Mouse (Mus musculus) adrenal gland (tissue): Measurements from ENCODE around the gene Phlda2.
"Not testable (repeated sequence)": the region's sequence is repeated elsewhere in the genome, so short reads cannot be mapped to it uniquely, and the experiment has no call there.

Source experiments
- intact Hi-C: fragments of 180-260 bp; cut with DNase I; formaldehyde crosslinking; loops from one replicate; pipeline ENCODE4 v1.15.1; 2025
- long read RNA-seq, 2 experiments: library from polyadenylated mRNA; unstranded; transcript quantifications; one replicate each; pipeline ENCODE4 v2.0.0; 2020; ENCODE audit warnings: borderline replicate concordance in 1 of 2; ENCODE audit not compliant: insufficient replicate concordance in 1 of 2

The Phlda2 gene
- long read RNA-seq, experiment 1, partial matches to known transcripts: 0 of 1 reads
- long read RNA-seq, experiment 1, other reads (novel, unspliced or antisense): 0 of 1 reads
- long read RNA-seq, experiment 2: 0 reads

GRCm38 (mm10) chr7:143502418-143503200, at the start of gene Phlda2:
TSS of gene Phlda2 (minus strand) at chr7:143503150.
- intact Hi-C loops: no loop called here

GRCm38 (mm10) chr7:143549588-143550220, 46.8 kb upstream of the Phlda2 start:
- intact Hi-C loops: no loop called here

DNA sequence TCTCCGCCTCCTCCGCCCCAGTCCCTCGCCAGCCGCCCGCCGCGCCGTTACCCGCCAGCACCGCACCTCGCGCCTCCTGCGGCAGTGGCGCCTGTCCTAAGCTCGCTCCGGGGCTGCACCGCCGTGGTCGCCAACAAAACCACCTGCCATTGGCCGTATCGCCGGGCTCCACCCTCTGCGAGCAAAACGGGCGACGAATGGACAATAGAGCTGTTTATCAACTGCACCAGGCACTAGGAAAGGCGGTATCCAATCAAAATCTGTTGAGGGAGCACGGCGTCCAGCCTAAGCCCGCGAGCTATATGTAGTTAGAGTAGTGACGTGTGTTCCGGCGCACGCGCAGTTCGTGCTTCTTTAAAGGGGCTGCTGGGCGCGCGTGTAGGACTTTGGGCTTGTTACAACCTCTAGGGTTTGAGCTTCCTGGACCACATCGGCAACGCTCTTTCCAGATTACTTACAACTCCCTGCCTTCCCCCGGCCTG, 46.1 kb upstream of the Phlda2 start, which contains the start of gene Nap1l4:
Nap1l4 (minus strand) TSS at position 131 of the 482 bp plus-strand sequence.
- intact Hi-C loops: no loop called here

DNA sequence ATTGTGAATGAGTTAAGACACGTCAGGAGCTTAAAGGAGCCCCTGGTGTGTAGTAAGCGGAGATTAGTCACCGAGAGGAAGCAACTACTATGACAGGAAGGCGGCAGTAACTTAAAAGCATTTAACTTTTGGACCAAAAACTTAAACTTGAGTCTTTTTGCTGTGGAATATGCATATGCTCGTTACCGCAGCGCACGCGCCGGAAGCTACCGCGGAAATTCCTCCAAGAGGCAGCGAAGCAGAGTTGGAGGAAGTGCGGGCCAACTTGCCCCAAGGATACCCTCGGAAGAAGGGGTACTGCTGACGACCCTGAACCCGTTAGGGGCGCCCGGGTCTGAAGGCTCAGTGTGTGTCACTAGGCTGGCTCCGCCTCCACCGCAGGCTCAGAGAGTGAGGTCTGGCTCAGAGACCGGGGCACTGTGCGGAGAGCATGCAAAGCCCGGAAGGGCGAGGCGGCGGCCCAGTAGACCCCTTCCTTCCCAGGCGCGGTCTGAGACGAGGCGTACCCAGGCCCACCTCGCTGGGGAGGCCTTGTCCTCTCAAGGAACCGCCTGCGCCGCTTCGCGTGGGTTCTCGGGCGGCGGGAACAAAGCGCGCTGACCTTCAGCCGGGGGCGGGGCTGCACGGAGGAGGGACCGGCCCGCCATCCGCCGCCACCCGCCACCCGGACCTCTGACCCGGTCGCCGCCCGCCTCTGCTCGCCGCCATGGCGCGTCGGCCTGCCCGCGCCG, 45.4 kb upstream of the Phlda2 start:
- intact Hi-C loops: no loop called here

- intact Hi-C loops: no loop called here
Measured at GRCm38 (mm10) chr7:143546554-143546953, 43.6 kb upstream of the Phlda2 start.

DNA sequence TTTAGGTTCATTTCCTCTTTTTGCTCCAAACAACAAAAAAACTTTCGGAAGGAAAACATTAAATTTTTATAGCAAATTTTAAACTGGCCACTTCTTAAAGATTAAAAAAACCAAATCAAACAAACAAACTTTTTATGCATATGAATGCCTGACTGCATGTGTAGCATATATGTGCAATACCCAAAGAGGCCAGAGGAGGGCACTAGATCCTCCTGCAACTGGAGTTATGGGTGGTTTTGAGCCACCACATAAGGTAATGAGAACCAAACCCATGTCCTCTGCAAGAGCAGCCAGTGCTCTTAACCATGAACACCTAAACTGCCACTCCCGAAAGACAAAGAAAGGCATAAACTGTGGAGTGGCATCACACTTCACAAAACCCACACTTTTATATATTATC, 41.4 kb upstream of the Phlda2 start:
- intact Hi-C loops: no loop called here

- intact Hi-C loops: no loop called here
Measured at GRCm38 (mm10) chr7:143538671-143539070, 35.7 kb upstream of the Phlda2 start.

DNA sequence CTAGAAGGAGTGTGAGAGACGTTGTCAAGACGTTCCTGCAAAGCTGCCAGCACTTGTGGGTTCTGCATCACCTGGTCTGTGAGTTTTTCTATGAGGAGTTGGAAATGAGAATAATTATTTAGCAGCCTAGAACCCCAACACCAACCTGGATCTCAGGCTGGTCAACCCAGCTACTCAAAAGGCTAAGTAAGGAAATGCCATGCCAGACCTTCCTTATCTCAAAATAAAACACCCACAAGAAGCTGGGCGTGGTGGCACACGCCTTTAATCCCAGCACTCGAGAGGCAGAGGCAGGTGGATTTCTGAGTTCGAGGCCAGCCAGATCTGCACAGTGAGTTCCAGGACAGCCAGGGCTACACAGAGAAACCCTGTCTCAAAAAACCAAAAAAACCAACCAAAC, 35.3 kb upstream of the Phlda2 start:
- intact Hi-C loops: not testable (repeated sequence)

DNA sequence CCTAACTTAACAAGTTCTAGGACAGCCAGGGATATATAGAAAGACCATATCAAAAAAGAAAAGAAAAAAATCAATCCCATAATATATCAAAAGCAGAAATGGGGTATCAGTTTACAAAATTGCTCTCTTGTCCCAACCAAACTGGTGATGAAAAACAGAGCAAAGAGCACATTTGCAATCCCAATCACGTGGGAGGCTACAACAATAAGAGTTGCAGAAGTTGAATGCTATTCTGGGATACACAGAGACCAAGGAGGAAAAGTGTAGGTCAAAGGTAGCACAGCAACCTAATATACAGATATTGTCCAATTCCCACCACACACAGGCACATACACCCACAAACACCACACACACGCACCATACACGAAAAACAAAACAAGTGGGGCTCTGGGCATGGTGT, 33.3 kb upstream of the Phlda2 start:
- intact Hi-C loops: no loop called here

- intact Hi-C loops: no loop called here
Measured at GRCm38 (mm10) chr7:143533284-143533683, 30.3 kb upstream of the Phlda2 start.

- intact Hi-C loops: no loop called here
Measured at GRCm38 (mm10) chr7:143532410-143532809, 29.5 kb upstream of the Phlda2 start.

- intact Hi-C loops: no loop called here
Measured at GRCm38 (mm10) chr7:143519333-143519732, 16.4 kb upstream of the Phlda2 start.

DNA sequence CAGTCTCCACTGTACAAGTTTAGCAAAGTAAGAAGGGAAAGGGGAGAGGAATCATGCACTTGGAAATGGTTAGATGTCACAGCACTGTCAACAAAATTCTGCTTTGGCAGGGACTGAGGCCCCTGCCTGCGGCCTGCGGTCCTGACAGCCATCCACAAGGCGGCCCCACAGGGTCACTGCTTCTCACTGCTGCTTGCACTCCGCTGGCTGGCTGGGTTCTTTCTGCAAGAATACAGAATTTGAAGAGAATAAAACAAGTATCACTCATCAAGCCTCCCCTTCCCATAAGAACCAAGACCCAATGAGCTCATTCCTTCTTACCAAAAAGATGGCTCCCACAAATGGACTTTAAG, 11.4 kb upstream of the Phlda2 start:
- intact Hi-C loops: no loop called here

DNA sequence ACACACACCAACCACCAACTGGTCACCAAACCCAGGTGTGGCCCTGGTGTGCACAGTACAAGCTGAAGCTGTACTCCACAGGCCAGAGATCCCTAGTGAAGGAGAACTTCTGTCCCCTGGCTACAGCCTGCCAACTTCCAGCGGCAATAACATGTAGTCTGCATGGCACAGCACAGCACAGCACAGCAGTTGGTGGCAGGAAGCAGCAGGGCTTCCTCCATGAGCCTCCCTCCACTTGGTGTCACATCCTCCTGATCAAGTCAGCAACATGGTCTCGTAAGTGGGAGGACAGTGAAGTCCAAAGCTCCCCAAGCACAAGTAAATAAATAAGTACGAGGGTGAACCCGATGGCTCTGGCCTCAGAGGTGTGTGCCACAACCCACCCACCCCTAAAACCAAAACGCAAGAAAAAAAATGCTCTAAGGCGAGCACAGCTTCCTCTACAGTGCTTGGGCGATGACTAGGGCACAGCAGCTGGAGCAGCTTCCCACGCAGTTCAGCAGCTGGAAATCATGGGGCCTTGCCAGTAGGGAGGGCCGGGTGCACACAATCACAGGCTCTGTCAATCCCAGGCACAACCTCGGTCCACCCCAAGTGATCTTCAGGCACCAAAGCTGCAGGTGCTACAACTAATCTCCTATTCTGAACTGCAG, 10.9 kb upstream of the Phlda2 start:
- intact Hi-C loops: no loop called here

- intact Hi-C loops: no loop called here
Measured at GRCm38 (mm10) chr7:143511335-143511712, 8.4 kb upstream of the Phlda2 start.

DNA sequence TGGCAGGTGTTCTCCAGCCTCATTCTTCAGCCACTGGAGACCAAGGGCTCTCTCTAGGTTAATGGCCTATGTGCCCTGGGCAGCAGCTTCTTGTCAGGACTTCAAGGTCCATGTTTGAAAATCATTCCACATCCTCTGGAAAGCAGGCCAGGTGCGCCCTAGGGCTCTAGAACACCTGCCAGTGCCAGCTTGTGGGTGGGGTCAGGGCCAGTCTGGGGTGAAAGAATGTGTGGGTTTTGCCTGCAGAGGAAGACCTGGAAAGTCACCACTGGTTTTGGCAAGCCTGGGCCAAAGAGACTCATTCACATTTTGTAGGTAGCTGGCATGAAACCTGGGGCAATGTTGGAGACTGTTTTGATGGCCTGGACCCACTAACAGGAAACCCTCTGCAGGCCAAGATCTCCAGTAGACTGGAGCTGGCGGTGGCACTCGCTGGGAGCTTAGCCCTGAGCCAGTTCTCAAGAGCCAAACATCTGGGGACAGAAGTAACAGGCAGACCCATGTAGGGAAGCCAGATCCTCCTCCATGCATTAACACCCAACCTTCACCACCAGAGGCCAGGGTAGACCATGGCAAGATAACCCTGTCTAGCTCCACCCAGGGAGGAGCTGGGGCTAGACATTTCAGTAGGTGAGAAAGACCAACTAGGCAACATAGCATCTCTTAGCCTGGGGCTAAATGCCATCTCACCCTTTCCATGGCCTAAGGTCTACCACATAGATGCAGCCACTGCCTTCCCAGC, 7.8 kb upstream of the Phlda2 start:
- intact Hi-C loops: no loop called here

GRCm38 (mm10) chr7:143509566-143509965, 6.6 kb upstream of the Phlda2 start:
- intact Hi-C loops: no loop called here

- intact Hi-C loops: loop anchor here (2.0 kb wide), 1 partner anchor 26 kb away; no protein-coding TSS in a partner anchor
Measured at GRCm38 (mm10) chr7:143506675-143507074, 3.7 kb upstream of the Phlda2 start.

DNA sequence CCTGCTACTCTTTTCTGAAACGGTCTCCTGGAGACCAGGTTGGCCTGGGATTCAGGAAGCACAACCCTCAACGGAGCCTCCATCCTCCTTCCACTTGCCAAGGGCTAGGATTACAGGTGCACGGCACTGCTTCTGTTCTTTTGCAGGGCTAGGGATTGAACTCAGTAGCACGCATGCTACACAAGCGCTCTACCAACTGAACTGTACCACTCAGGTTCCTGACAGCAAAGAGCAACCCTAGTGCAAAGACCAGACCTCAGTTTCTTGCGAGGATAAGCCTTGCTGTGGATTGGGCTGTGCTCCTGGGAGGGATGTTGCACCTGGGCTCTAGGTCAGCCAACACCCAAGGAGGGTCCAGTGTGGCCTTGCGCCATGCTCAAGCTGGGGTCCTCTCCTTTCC, 3.3 kb upstream of the Phlda2 start:
- intact Hi-C loops: loop anchor here (2.0 kb wide), 1 partner anchor 25 kb away; no protein-coding TSS in a partner anchor

GRCm38 (mm10) chr7:143505823-143506222, 2.9 kb upstream of the Phlda2 start:
- intact Hi-C loops: loop anchor here (2.0 kb wide), 1 partner anchor 25 kb away; no protein-coding TSS in a partner anchor
